ENCODE assay signal across 15 mouse cellular contexts in the genomic region with DNA sequence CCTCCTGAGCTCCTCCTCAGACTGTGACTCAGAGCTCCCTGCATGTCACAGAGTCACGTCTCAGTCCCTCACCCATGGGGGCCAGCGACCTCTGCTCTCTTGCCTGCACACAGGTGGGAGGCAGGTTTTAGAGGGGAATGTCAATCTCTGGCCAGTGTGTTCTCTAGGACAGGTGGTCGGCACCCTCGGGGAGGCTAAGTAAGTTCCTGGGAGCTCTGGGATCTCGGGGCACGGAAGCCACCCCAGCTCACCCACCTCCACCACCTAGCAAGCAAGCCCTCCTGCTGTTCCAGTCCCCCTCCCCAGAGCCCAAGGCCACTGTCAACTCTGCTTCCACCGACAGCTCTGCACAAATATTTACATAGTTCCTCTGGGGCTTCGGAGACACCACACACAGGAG. TPM values are rescaled to one million over a fixed set of nuclear protein-coding genes. Genes with fewer than 3 reads are reported as not detected.
DNase-seq lines count a peak whose midpoint lies in the region; ATAC-seq and TF ChIP-seq lines count a peak whose summit lies in the region.
"Had no signal": no experiment of that assay in that cellular context is flagged by ENCODE, and none has a peak within 500 bp of the region (broad histone marks: within the 10 kb centered on the region; RNA-seq: fewer than 3 reads in every experiment).

No protein-coding gene starts in this region.

- H3K4me3 ChIP-seq in heart, embryonic 13.5 days: no peak overlapping the region
- H3K4me3 ChIP-seq in G1E (ENCODE audit: low read depth, low read length): peak overlapping the region; percentile 48; the same call in 1 of the 2 replicates
- no peak overlapping the region for H3K4me3 ChIP-seq in forebrain, embryonic 15.5 days
- H3K4me3 ChIP-seq in midbrain, embryonic 12.5 days: no peak overlapping the region
- H3K4me3 ChIP-seq: limb, embryonic 13.5 days; neural tube, embryonic 12.5 days had no signal

- no peaks in the 10 kb centered on the region for H3K27me3 ChIP-seq in heart, embryonic 13.5 days (replicated peaks)
- H3K27me3 ChIP-seq in G1E (ENCODE audit: insufficient read depth, low read length): no peaks in the 10 kb centered on the region; the same call in 1 of the 2 replicates
- no peaks in the 10 kb centered on the region for H3K27me3 ChIP-seq in forebrain, embryonic 15.5 days
- H3K27me3 ChIP-seq in midbrain, embryonic 12.5 days: peaks cover 22% of the 10 kb centered on the region

- H3K4me2 ChIP-seq in heart, embryonic 13.5 days: peak overlapping the region; percentile 45
- no peak overlapping the region for H3K4me2 ChIP-seq in forebrain, embryonic 15.5 days (replicated peaks)
- no peak overlapping the region for H3K4me2 ChIP-seq in midbrain, embryonic 12.5 days (replicated peaks)
- H3K4me2 ChIP-seq: limb, embryonic 13.5 days had no signal

- H3K27ac ChIP-seq in heart, embryonic 13.5 days (replicated peaks): peak overlapping the region; percentile 79
- H3K27ac ChIP-seq in forebrain, embryonic 15.5 days (replicated peaks): 0 out of 2 replicates have a peak overlapping the region, but pooled peaks have one; percentile 87
- peak overlapping the region; percentile 95 for H3K27ac ChIP-seq in midbrain, embryonic 12.5 days (replicated peaks)
- H3K27ac ChIP-seq: kidney, postnatal 0 days; limb, embryonic 13.5 days had no signal

- no peak for DNase-seq in heart, postnatal 25 days (ENCODE audit: low spot score)
- DNase-seq in G1E (ENCODE audit: low spot score): no peak
- no peak for DNase-seq in left cerebral cortex, adult 9 months (ENCODE audit: low spot score in 2 of 2)
- DNase-seq: adrenal gland, postnatal 25 days; cerebellum, adult 11 months; gastrocnemius, postnatal 36 days; lung, postnatal 36 days had no signal

- 32% methylated on average over 8 of the region's 8 CpGs for WGBS in heart, embryonic 13.5 days
- WGBS in forebrain, embryonic 15.5 days: 71% methylated on average over 8 of the region's 8 CpGs
- WGBS in midbrain, embryonic 12.5 days: 50% methylated on average over 8 of the region's 8 CpGs

- peaks cover 59% of the 10 kb centered on the region for H3K36me3 ChIP-seq in heart, embryonic 13.5 days
- peaks cover 10% of the 10 kb centered on the region for H3K36me3 ChIP-seq in G1E (replicated peaks)
- H3K36me3 ChIP-seq in forebrain, embryonic 15.5 days: no peaks in the 10 kb centered on the region
- H3K36me3 ChIP-seq in midbrain, embryonic 12.5 days: 0 out of 2 replicates have a peak, but pooled peaks cover 4% of the 10 kb centered on the region
- H3K36me3 ChIP-seq: limb, embryonic 13.5 days had no signal

- H3K4me1 ChIP-seq in heart, embryonic 13.5 days: peaks cover 96% of the 10 kb centered on the region
- peaks cover 80% of the 10 kb centered on the region for H3K4me1 ChIP-seq in G1E (ENCODE audit: insufficient read depth, low read depth, low read length)
- peaks cover 43% of the 10 kb centered on the region for H3K4me1 ChIP-seq in forebrain, embryonic 15.5 days
- peaks cover 52% of the 10 kb centered on the region for H3K4me1 ChIP-seq in midbrain, embryonic 12.5 days

- peak overlapping the region; percentile 72 for H3K9ac ChIP-seq in heart, embryonic 13.5 days
- no peak overlapping the region for H3K9ac ChIP-seq in forebrain, embryonic 15.5 days (replicated peaks)
- no peak overlapping the region for H3K9ac ChIP-seq in midbrain, embryonic 12.5 days (replicated peaks)
- H3K9ac ChIP-seq: limb, embryonic 13.5 days; neural tube, embryonic 12.5 days had no signal

- ATAC-seq in heart, embryonic 13.5 days (ENCODE audit: extremely low read depth, insufficient number of reproducible peaks, low FRiP score, low TSS enrichment): no peak
- ATAC-seq in G1E (ENCODE audit: extremely low read depth, insufficient number of reproducible peaks, low FRiP score, poor library complexity, severe bottlenecking): no peak
- ATAC-seq in forebrain, embryonic 15.5 days (replicated peaks): no peak
- ATAC-seq in midbrain, embryonic 12.5 days (ENCODE audit: low FRiP score, low read depth): no peak
- no peak for ATAC-seq in cerebellum, adult (ENCODE audit: insufficient number of reproducible peaks, low FRiP score, low TSS enrichment)
- ATAC-seq: CD4-positive, CD25-positive, alpha-beta regulatory T cell, adult 4 months had no signal

- no peak for TF ChIP-seq CTCF in G1E (IDR thresholded peaks at IDR 0.05; ENCODE audit: low read depth, low read length)

- intact Hi-C loops in heart, postnatal 25 days (cut with DNase I): no loop called here

- H3K9me3 ChIP-seq in heart, embryonic 13.5 days: no peaks in the 10 kb centered on the region
- no peaks in the 10 kb centered on the region for H3K9me3 ChIP-seq in G1E (replicated peaks)
- H3K9me3 ChIP-seq in forebrain, embryonic 15.5 days: no peaks in the 10 kb centered on the region
- no peaks in the 10 kb centered on the region for H3K9me3 ChIP-seq in midbrain, embryonic 12.5 days
- H3K9me3 ChIP-seq: limb, embryonic 13.5 days; neural tube, embryonic 12.5 days had no signal

RNA-seq across cellular contexts. Expression of a gene that starts 8.4 kb away (rescaled TPM):
- polyA plus RNA-seq in heart, embryonic 13.5 days (2015; fragmentation: Nextera tagmentation; extraction: Ambion mirVana): 24.4 and 26.2 TPM in 2 replicates
- total RNA-seq in heart, postnatal 25 days (2021): 10 to 100 TPM; 62.4 to 67.2 TPM
- total RNA-seq in G1E (2014; fragmentation: Nextera tagmentation) (3.3 and 6.8 TPM in 2 replicates), G1E (2017) (1.0 and 1.3 TPM in 2 replicates)
- polyA plus RNA-seq in G1E (2012): 12.6 and 15.1 TPM in 2 replicates
- polyA plus RNA-seq in forebrain, embryonic 15.5 days (2015; fragmentation: Nextera tagmentation; extraction: Ambion mirVana): 5.2 and 6.4 TPM in 2 replicates
- 18.0 and 18.5 TPM in 2 replicates for polyA plus RNA-seq in midbrain, embryonic 12.5 days (2016; fragmentation: Nextera tagmentation; extraction: Ambion mirVana)

RNA-seq across cellular contexts. Expression of a gene that starts 21.6 kb away (rescaled TPM):
- polyA plus RNA-seq in heart, embryonic 13.5 days (2015; fragmentation: Nextera tagmentation; extraction: Ambion mirVana): 34.0 and 35.0 TPM in 2 replicates
- 10 to 100 TPM; 24.1 to 28.1 TPM for total RNA-seq in heart, postnatal 25 days (2021)
- total RNA-seq in G1E (2014; fragmentation: Nextera tagmentation): 0.23 and 0.58 TPM in 2 replicates
- total RNA-seq in G1E (2017): 0.17 and 0.22 TPM in 2 replicates
- 0.07 and 0.09 TPM in 2 replicates for polyA plus RNA-seq in G1E (2012)
- 7.4 TPM in 2 replicates for polyA plus RNA-seq in forebrain, embryonic 15.5 days (2015; fragmentation: Nextera tagmentation; extraction: Ambion mirVana)
- polyA plus RNA-seq in midbrain, embryonic 12.5 days (2016; fragmentation: Nextera tagmentation; extraction: Ambion mirVana): 7.1 and 9.2 TPM in 2 replicates

RNA-seq across cellular contexts. Expression of a gene that starts 49.0 kb away (rescaled TPM):
- 0.87 and 1.4 TPM in 2 replicates for polyA plus RNA-seq in heart, embryonic 13.5 days (2015; fragmentation: Nextera tagmentation; extraction: Ambion mirVana)
- 1 to 10 TPM in 1 of 2 experiments, under 1 TPM in 1; 0.42 to 1.2 TPM for total RNA-seq in heart, postnatal 25 days (2021)
- total RNA-seq in G1E (2014; fragmentation: Nextera tagmentation) (not detected in 2 replicates), G1E (2017) (0.06 and 0.11 TPM in 2 replicates)
- polyA plus RNA-seq in G1E (2012): 0.15 TPM in 2 replicates
- 0.64 and 0.93 TPM in 2 replicates for polyA plus RNA-seq in forebrain, embryonic 15.5 days (2015; fragmentation: Nextera tagmentation; extraction: Ambion mirVana)
- 0.35 and 0.46 TPM in 2 replicates for polyA plus RNA-seq in midbrain, embryonic 12.5 days (2016; fragmentation: Nextera tagmentation; extraction: Ambion mirVana)
- total RNA-seq: gastrocnemius, postnatal 36 days had no signal

RNA-seq across cellular contexts. Expression of a gene that starts 50.5 kb away (rescaled TPM):
- polyA plus RNA-seq in heart, embryonic 13.5 days (2015; fragmentation: Nextera tagmentation; extraction: Ambion mirVana): 62.0 and 63.4 TPM in 2 replicates
- total RNA-seq in heart, postnatal 25 days (2021): 10 to 100 TPM; 82.8 to 83.7 TPM
- 13.5 and 17.7 TPM in 2 replicates for total RNA-seq in G1E (2014; fragmentation: Nextera tagmentation)
- 15.4 and 20.4 TPM in 2 replicates for total RNA-seq in G1E (2017)
- polyA plus RNA-seq in G1E (2012): 43.6 and 44.0 TPM in 2 replicates
- polyA plus RNA-seq in forebrain, embryonic 15.5 days (2015; fragmentation: Nextera tagmentation; extraction: Ambion mirVana): 47.9 and 48.7 TPM in 2 replicates
- 47.1 and 48.0 TPM in 2 replicates for polyA plus RNA-seq in midbrain, embryonic 12.5 days (2016; fragmentation: Nextera tagmentation; extraction: Ambion mirVana)
